Mouse (Mus musculus) heart, embryonic 15.5 days (tissue): ENCODE measurements around the gene Stk16. TPM values are rescaled to one million over a fixed set of nuclear protein-coding genes. Genes with fewer than 3 reads are reported as not detected.

ENCODE experiments used
- ATAC-seq: fragments of 200-750 bp; cut with Nextera tagmentation; replicated peaks from 2 replicates; pipeline ENCODE4 v1.8.0; 2017; ENCODE audit warnings: low read depth, moderate TSS enrichment; ENCODE audit not compliant: insufficient number of reproducible peaks, insufficient read depth, low FRiP score
- H3K27ac ChIP-seq: fragments of 300-500 bp; sonication (generic); 2 replicates; pipeline ENCODE4 v1.5.1; 2015; ENCODE audit warnings: mild to moderate bottlenecking, inconsistent platforms
- H3K27me3 ChIP-seq: fragments of 300-500 bp; sonication (generic); 2 replicates; pipeline ENCODE4 v1.6.1; 2015; ENCODE audit warnings: inconsistent platforms
- H3K36me3 ChIP-seq: fragments of 300-500 bp; sonication (generic); 2 replicates; pipeline ENCODE4 v1.6.1; 2015; ENCODE audit warnings: mild to moderate bottlenecking, inconsistent platforms
- H3K4me1 ChIP-seq: fragments of 300-500 bp; sonication (generic); replicated peaks from 2 replicates; pipeline ENCODE4 v1.6.1; 2015; ENCODE audit warnings: inconsistent platforms
- H3K4me2 ChIP-seq: fragments of 300-500 bp; sonication (generic); 2 replicates; pipeline ENCODE4 v1.6.1; 2015; ENCODE audit warnings: inconsistent platforms, mild to moderate bottlenecking, moderate library complexity
- H3K4me3 ChIP-seq: fragments of 300-500 bp; sonication (generic); 2 replicates; pipeline ENCODE4 v1.5.1; 2015; ENCODE audit warnings: mild to moderate bottlenecking, inconsistent platforms
- H3K9ac ChIP-seq: fragments of 300-500 bp; sonication (generic); 2 replicates; pipeline ENCODE4 v1.6.1; 2015; ENCODE audit warnings: mild to moderate bottlenecking, inconsistent platforms
- H3K9me3 ChIP-seq: fragments of 300-500 bp; sonication (generic); replicated peaks from 2 replicates; pipeline ENCODE4 v1.6.1; 2016; ENCODE audit warnings: inconsistent platforms
- WGBS: fragments of 180-500 bp; shearing (Covaris S2); methylation state at CpG from one replicate; pipeline ENCODE4 v1.1.7; 2015; ENCODE audit warnings: mixed read lengths; 5-methylcytosine and 5-hydroxymethylcytosine counted together
- microRNA-seq: library from miRNA; unstranded; fragments of <30 nt; microRNA quantifications from one replicate; pipeline ENCODE4, GENCODE M21; 2016
- polyA plus RNA-seq: library from polyadenylated mRNA; unstranded; fragments of >200 nt; fragmentation: Nextera tagmentation; extraction: Ambion mirVana; gene quantifications from 2 replicates; pipeline ENCODE4 v1.2.1, GENCODE M21; 2015

Gene Stk16
- polyA plus RNA-seq, 1 experiment from 2014 or later = 73.6 TPM

DNA sequence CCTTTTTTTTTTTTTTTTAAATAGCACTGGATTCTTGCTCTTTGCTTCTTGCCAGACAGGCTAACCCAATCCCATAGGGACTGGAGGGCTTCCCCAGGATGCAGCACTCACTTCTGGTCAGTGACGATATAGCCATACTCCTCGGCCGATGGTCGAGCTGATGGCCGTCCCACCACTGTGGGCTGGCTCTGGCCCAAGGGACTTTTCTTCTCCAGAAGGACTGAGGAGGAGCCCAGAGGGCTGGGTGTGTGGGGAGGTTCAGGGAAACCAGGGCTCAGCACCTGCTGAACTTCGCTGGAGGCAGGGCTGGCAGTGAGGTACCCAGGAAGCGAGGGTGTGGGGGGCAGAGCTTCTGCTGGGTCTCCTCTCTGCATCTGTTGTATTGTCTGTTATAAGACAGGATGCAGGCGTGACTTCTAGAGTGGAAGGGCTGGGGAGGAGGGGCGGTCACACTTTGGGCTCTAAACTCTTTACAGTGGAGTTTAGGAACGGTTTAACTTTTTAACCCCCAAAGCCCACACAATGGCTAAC is 44.9 kb downstream of the Stk16 start:
- Histone ChIP-seq H3K9ac (no peak overlapping the region), H3K4me2 (no peak overlapping the region), H3K4me3 (no peak overlapping the region), H3K36me3 (no peaks in the 10 kb centered on the region), H3K27ac (no peak overlapping the region), H3K27me3 (no peaks in the 10 kb centered on the region; the same call in 1 of the 2 replicates), H3K9me3 (no peaks in the 10 kb centered on the region), H3K4me1 (peaks cover 7% of the 10 kb centered on the region)
- no peak for ATAC-seq
- 50% methylated on average over 10 of the region's 10 CpGs for WGBS

DNA sequence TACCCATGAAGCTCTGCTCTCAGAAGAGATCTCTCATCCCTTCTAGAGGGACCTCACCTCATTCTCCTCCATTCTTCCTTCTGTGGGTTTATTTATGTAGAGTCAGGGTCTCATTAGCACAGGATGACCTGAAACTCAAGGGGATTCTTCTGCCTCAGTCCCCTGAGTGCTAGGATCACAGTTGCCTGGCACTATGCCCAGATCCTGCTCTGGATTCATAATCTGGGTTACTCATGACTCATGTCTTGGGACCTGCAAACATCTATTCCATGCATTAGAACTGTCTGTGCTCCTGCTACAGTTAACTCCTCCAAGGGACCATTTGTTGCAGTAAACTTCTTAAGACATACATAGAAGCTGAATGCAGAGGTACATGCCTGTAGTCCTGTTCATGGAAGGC is 50.6 kb downstream of the Stk16 start:
- no peaks in the 10 kb centered on the region for H3K9me3 ChIP-seq
- no peak overlapping the region for H3K9ac ChIP-seq
- no peaks in the 10 kb centered on the region for H3K36me3 ChIP-seq
- H3K4me3 ChIP-seq = no peak overlapping the region
- H3K4me2 ChIP-seq = no peak overlapping the region
- no peak for ATAC-seq
- H3K27ac ChIP-seq = no peak overlapping the region
- H3K4me1 ChIP-seq = no peaks in the 10 kb centered on the region
- H3K27me3 ChIP-seq = peaks cover 42% of the 10 kb centered on the region

- Histone ChIP-seq H3K9ac (no peak overlapping the region), H3K4me1 (no peaks in the 10 kb centered on the region), H3K9me3 (no peaks in the 10 kb centered on the region), H3K4me3 (no peak overlapping the region), H3K36me3 (no peaks in the 10 kb centered on the region), H3K4me2 (0 out of 2 replicates have a peak overlapping the region, but pooled peaks have one; percentile 26), H3K27me3 (peaks cover 43% of the 10 kb centered on the region), H3K27ac (no peak overlapping the region)
- WGBS = 3% methylated on average over 40 of the region's 40 CpGs
- no peak; the same call in 1 of the 2 replicates for ATAC-seq
Observed at GRCm38 (mm10) chr1:75262969-75263951, 52.6 kb downstream of the Stk16 start.

GRCm38 (mm10) chr1:75264091-75264880 is 53.6 kb downstream of the Stk16 start, which contains the start of gene Ptprn:
TSS of gene Ptprn (minus strand) at chr1:75264502.
- 10% methylated on average over 32 of the region's 32 CpGs for WGBS
- ATAC-seq = no peak

More at GRCm38 (mm10) chr1:75264091-75264880, 53.6 kb downstream of the Stk16 start, which contains the start of gene Ptprn:
- Histone ChIP-seq H3K36me3 (no peaks in the 10 kb centered on the region), H3K9me3 (no peaks in the 10 kb centered on the region), H3K4me2 (no peak within 1 kb of the TSS), H3K4me1 (no peaks in the 10 kb centered on the region), H3K27me3 (peaks cover 51% of the 10 kb centered on the region), H3K4me3 (no peak within 1 kb of the TSS), H3K9ac (no peak within 1 kb of the TSS), H3K27ac (no peak within 1 kb of the TSS)

Small RNA genes within 50 kb of the gene (microRNA-seq; reads per million reads assigned to microRNA genes)
- gene Gm27943 = not detected

Other genes starting within 250 kb of the Stk16 start
- 7.2 and 8.9 TPM in 2 replicates for gene Nhej1, start 85.6 kb upstream of the Stk16 start, polyA plus RNA-seq
- gene Slc23a3, start 76.9 kb upstream of the Stk16 start, polyA plus RNA-seq = 0.53 and 1.2 TPM in 2 replicates
- gene Cnppd1, start 68.1 kb upstream of the Stk16 start, polyA plus RNA-seq = 33.7 and 39.3 TPM in 2 replicates
- 30.7 and 41.6 TPM in 2 replicates for gene Retreg2, start 68.1 kb upstream of the Stk16 start, polyA plus RNA-seq
- 26.5 and 32.5 TPM in 2 replicates for gene Zfand2b, start 42.2 kb upstream of the Stk16 start, polyA plus RNA-seq
- gene Abcb6, start 30.4 kb upstream of the Stk16 start, polyA plus RNA-seq = 12.9 and 14.1 TPM in 2 replicates
- 24.3 and 25.9 TPM in 2 replicates for gene Ankzf1, start 18.7 kb upstream of the Stk16 start, polyA plus RNA-seq
- 27.1 and 31.0 TPM in 2 replicates for gene Atg9a, start 18.6 kb upstream of the Stk16 start, polyA plus RNA-seq
- gene Glb1l, start within 50 bp of the Stk16 start, polyA plus RNA-seq = 9.4 and 11.4 TPM in 2 replicates
- 41.9 and 56.7 TPM in 2 replicates for gene Tuba4a, start 9.0 kb downstream of the Stk16 start, polyA plus RNA-seq
- 0.23 TPM in 1 of 2 replicates, not detected in the other for gene A630095N17Rik, start 21.3 kb downstream of the Stk16 start, polyA plus RNA-seq
- gene Dnajb2, start 25.6 kb downstream of the Stk16 start, polyA plus RNA-seq = 41.4 and 43.0 TPM in 2 replicates
- gene Ptprn, start 53.7 kb downstream of the Stk16 start, polyA plus RNA-seq = 0.45 and 1.0 TPM in 2 replicates
- 0.18 and 2.4 TPM in 2 replicates for gene Resp18, start 67.6 kb downstream of the Stk16 start, polyA plus RNA-seq
- gene Dnpep, start 107.2 kb downstream of the Stk16 start, polyA plus RNA-seq = 108 and 123 TPM in 2 replicates
- 374 and 419 TPM in 2 replicates for gene Des, start 149.5 kb downstream of the Stk16 start, polyA plus RNA-seq
- 44.5 and 54.4 TPM in 2 replicates for gene Speg, start 164.5 kb downstream of the Stk16 start, polyA plus RNA-seq
- 63.9 and 81.8 TPM in 2 replicates for gene Gmppa, start 225.1 kb downstream of the Stk16 start, polyA plus RNA-seq
- 0.40 and 0.81 TPM in 2 replicates for gene Asic4, start 239.6 kb downstream of the Stk16 start, polyA plus RNA-seq